Mouse (Mus musculus) liver, embryonic 11.5 days (tissue): ENCODE measurements around the gene Hs6st3. TPM values are rescaled to one million over a fixed set of nuclear protein-coding genes. Genes with fewer than 3 reads are reported as not detected.
A peak's percentile ranks its signal among the peaks of the same experiment; 100 is the strongest.
"Not testable (repeated sequence)": the region's sequence is repeated elsewhere in the genome, so short reads cannot be mapped to it uniquely, and the experiment has no call there.

Source experiments
- ATAC-seq: fragments of 200-750 bp; cut with Nextera tagmentation; replicated peaks from 2 replicates; pipeline ENCODE4 v1.8.0; 2017; ENCODE audit warnings: moderate number of reproducible peaks, mild to moderate bottlenecking, moderate TSS enrichment, moderate library complexity; ENCODE audit not compliant: low FRiP score
- DNase-seq: peaks from one replicate; pipeline ENCODE4 v3.0.0-alpha.2; 2017; ENCODE audit warnings: low spot score
- H3K27ac ChIP-seq: fragments of 300-500 bp; sonication (generic); 2 replicates; pipeline ENCODE4 v1.5.1; 2014; ENCODE audit warnings: mild to moderate bottlenecking, low read depth, low read length, control low read depth
- H3K27me3 ChIP-seq: fragments of 300-500 bp; sonication (generic); replicated peaks from 2 replicates; pipeline ENCODE4 v1.6.1; 2014; ENCODE audit warnings: low read length, mixed read lengths; ENCODE audit not compliant: control insufficient read depth, insufficient read depth
- H3K36me3 ChIP-seq: fragments of 300-500 bp; sonication (generic); 2 replicates; pipeline ENCODE4 v1.6.1; 2014; ENCODE audit warnings: mild to moderate bottlenecking, low read length, moderate library complexity, mixed read lengths; ENCODE audit not compliant: control insufficient read depth, insufficient read depth
- H3K4me1 ChIP-seq: fragments of 300-500 bp; sonication (generic); replicated peaks from 2 replicates; pipeline ENCODE4 v1.6.1; 2014; ENCODE audit warnings: low read length, mixed read lengths; ENCODE audit not compliant: control insufficient read depth, insufficient read depth
- H3K4me2 ChIP-seq: fragments of 300-500 bp; sonication (generic); 2 replicates; pipeline ENCODE4 v1.6.1; 2014; ENCODE audit warnings: mild to moderate bottlenecking, control low read depth, moderate library complexity
- H3K4me3 ChIP-seq: fragments of 300-500 bp; sonication (generic); 2 replicates; pipeline ENCODE4 v1.5.1; 2014; ENCODE audit warnings: low read depth, low read length, control low read depth
- H3K9ac ChIP-seq: fragments of 300-500 bp; sonication (generic); 2 replicates; pipeline ENCODE4 v1.6.1; 2014; ENCODE audit warnings: low read depth, low read length, control low read depth
- H3K9me3 ChIP-seq: fragments of 300-500 bp; sonication (generic); 2 replicates; pipeline ENCODE4 v1.6.1; 2016; ENCODE audit warnings: low read length, inconsistent platforms, mixed read lengths; ENCODE audit not compliant: control insufficient read depth
- WGBS: fragments of 180-500 bp; shearing (Covaris S2); extraction: QIAGEN DNeasy Blood & Tissue Kit; methylation state at CpG from one replicate; pipeline ENCODE4 v1.1.7; 2014; 5-methylcytosine and 5-hydroxymethylcytosine counted together
- polyA plus RNA-seq: library from polyadenylated mRNA; unstranded; fragments of >200 nt; fragmentation: Nextera tagmentation; extraction: Ambion mirVana; gene quantifications from 2 replicates; pipeline ENCODE4 v1.2.1, GENCODE M21; 2014

Gene Hs6st3
- polyA plus RNA-seq, 1 experiment from 2014 or later, result not detected

DNA sequence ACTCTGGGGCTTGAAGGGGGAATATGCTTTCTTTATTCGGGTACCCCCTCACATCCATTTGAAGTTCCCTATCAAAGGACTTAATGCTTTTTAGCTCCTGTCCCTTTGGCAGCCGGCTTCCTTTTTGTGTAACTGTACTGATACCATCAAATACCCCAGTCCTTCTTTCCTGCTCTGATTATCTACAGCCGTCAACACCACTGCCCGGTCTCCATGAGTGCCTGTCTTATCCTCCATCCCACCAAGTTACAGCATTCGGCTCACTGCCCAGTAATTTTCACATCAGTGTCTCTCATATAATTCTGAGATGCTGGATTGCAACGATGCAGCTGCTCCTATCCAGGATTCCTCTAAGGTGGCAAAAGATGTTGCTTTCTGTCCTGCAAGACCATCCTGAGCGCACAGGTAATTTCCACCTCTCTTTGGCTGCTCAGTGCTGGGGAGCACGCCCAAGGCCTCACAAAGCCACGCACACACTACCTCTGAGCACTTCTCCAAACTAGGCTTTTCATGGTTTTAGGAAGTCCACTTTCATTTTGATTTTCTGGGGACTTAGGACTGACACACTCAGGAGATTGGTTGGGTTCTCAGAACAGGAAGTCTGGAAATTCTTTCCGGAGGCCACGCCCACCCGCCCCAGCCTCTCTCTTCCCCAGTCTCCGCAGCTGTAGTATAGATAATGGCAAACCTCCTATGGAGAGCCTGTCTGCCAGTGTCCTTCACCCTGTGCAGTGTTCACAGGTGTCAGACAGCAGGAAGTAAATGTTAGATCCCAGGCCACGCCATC is 122.2 kb downstream of the Hs6st3 start:
- no peaks in the 10 kb centered on the region for H3K27me3 ChIP-seq
- no peak overlapping the region for H3K27ac ChIP-seq
- peak; percentile 74 for ATAC-seq
- 44% methylated on average over 14 of the region's 14 CpGs for WGBS
- no peaks in the 10 kb centered on the region for H3K4me1 ChIP-seq
- H3K36me3 ChIP-seq, result no peaks in the 10 kb centered on the region
- no peak overlapping the region for H3K9ac ChIP-seq
- H3K9me3 ChIP-seq, result no peaks in the 10 kb centered on the region
- no peak for DNase-seq
- H3K4me3 ChIP-seq, result no peak overlapping the region
- peak overlapping the region; percentile 23; the same call in 1 of the 2 replicates for H3K4me2 ChIP-seq

- DNase-seq (no peak), ATAC-seq (no peak)
- Histone ChIP-seq H3K27ac (no peak overlapping the region), H3K4me3 (no peak overlapping the region), H3K4me1 (no peaks in the 10 kb centered on the region), H3K4me2 (no peak overlapping the region), H3K27me3 (no peaks in the 10 kb centered on the region), H3K9me3 (no peaks in the 10 kb centered on the region), H3K36me3 (no peaks in the 10 kb centered on the region), H3K9ac (no peak overlapping the region)
- 74% methylated on average over 7 of the region's 7 CpGs for WGBS
Observed at GRCm38 (mm10) chr14:119266334-119266733, 128.2 kb downstream of the Hs6st3 start.

- Histone ChIP-seq H3K27ac (no peak overlapping the region), H3K9ac (no peak overlapping the region), H3K4me2 (no peak overlapping the region), H3K9me3 (no peaks in the 10 kb centered on the region), H3K27me3 (no peaks in the 10 kb centered on the region), H3K4me1 (no peaks in the 10 kb centered on the region), H3K4me3 (no peak overlapping the region), H3K36me3 (no peaks in the 10 kb centered on the region)
- 51% methylated on average over 7 of the region's 7 CpGs for WGBS
- DNase-seq (no peak), ATAC-seq (no peak)
Observed at GRCm38 (mm10) chr14:119273088-119273487, 134.9 kb downstream of the Hs6st3 start.

DNA sequence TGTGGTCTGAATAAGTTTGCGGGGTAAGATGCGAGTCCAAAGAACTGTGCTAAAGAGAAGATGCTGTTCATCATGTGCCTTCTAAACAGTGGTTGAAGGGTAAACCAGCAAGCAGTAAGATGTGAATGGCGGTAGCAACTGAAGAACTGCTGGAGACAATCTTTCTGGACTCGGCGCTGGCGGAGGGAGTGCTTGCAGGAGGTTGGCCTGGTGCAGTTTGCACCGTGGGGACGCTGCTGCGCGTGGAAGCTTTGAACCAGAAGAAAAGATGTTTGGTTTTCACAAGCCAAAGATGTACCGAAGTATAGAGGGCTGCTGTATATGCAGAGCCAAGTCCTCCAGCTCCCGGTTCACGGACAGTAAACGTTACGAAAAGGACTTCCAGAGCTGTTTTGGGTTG is 140.0 kb downstream of the Hs6st3 start:
- not testable (repeated sequence) for ATAC-seq, DNase-seq, H3K4me1 ChIP-seq, H3K4me3 ChIP-seq, H3K27ac ChIP-seq, H3K9ac ChIP-seq, H3K4me2 ChIP-seq, H3K36me3 ChIP-seq, H3K9me3 ChIP-seq, H3K27me3 ChIP-seq
- 89% methylated on average over 10 of the region's 15 CpGs for WGBS

GRCm38 (mm10) chr14:119283951-119284350 is 145.8 kb downstream of the Hs6st3 start:
- H3K36me3 ChIP-seq, result no peaks in the 10 kb centered on the region
- no peaks in the 10 kb centered on the region for H3K9me3 ChIP-seq
- H3K27ac ChIP-seq, result no peak overlapping the region
- no peaks in the 10 kb centered on the region for H3K4me1 ChIP-seq
- H3K4me2 ChIP-seq, result no peak overlapping the region
- no peak for DNase-seq
- H3K4me3 ChIP-seq, result no peak overlapping the region
- 76% methylated on average over 3 of the region's 3 CpGs for WGBS
- no peak overlapping the region for H3K9ac ChIP-seq
- ATAC-seq, result no peak
- no peaks in the 10 kb centered on the region for H3K27me3 ChIP-seq

- no peak overlapping the region for H3K4me2 ChIP-seq
- no peak overlapping the region for H3K9ac ChIP-seq
- H3K9me3 ChIP-seq, result no peaks in the 10 kb centered on the region
- DNase-seq, result no peak
- WGBS, result 20% methylated on average over 1 of the region's 1 CpGs
- H3K27me3 ChIP-seq, result no peaks in the 10 kb centered on the region
- H3K36me3 ChIP-seq, result no peaks in the 10 kb centered on the region
- no peak for ATAC-seq
- H3K27ac ChIP-seq, result no peak overlapping the region
- no peak overlapping the region for H3K4me3 ChIP-seq
- H3K4me1 ChIP-seq, result no peaks in the 10 kb centered on the region
Observed at GRCm38 (mm10) chr14:119289668-119290067, 151.5 kb downstream of the Hs6st3 start.

- no peak for DNase-seq
- Histone ChIP-seq H3K27me3 (no peaks in the 10 kb centered on the region), H3K4me3 (no peak overlapping the region), H3K9me3 (no peaks in the 10 kb centered on the region), H3K36me3 (no peaks in the 10 kb centered on the region), H3K4me1 (no peaks in the 10 kb centered on the region), H3K9ac (no peak overlapping the region), H3K27ac (no peak overlapping the region), H3K4me2 (no peak overlapping the region)
- no peak for ATAC-seq
- WGBS, result 78% methylated on average over 6 of the region's 6 CpGs
Observed at GRCm38 (mm10) chr14:119294071-119294470, 155.9 kb downstream of the Hs6st3 start.

- ATAC-seq (no peak), DNase-seq (no peak)
- H3K27ac ChIP-seq, result no peak overlapping the region
- no peaks in the 10 kb centered on the region for H3K36me3 ChIP-seq
- no peak overlapping the region for H3K9ac ChIP-seq
- no peaks in the 10 kb centered on the region for H3K9me3 ChIP-seq
- H3K4me3 ChIP-seq, result no peak overlapping the region
- H3K27me3 ChIP-seq, result no peaks in the 10 kb centered on the region
- WGBS, result 68% methylated on average over 3 of the region's 3 CpGs
- H3K4me2 ChIP-seq, result no peak overlapping the region
- no peaks in the 10 kb centered on the region for H3K4me1 ChIP-seq
Observed at GRCm38 (mm10) chr14:119306461-119306860, 168.3 kb downstream of the Hs6st3 start.

DNA sequence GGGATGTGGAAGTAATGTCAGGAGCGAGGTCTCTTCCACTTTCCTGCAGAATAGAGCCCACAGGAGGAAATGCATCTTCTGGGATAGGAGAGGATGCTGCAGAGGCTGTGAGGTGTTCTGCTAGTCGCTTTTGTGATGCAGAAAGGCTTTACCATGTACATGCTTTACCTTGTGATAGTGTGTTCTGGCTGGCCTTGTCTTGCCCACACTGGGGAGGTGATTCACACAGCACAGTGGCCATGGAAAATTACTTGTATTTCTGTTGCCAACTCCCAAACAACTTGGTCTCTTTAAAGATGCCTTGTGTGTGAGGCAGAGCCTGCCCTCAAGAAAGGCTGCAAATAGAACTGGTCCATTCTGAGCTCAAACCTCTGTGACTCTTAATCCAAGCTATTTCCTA is 180.2 kb downstream of the Hs6st3 start:
- H3K4me2 ChIP-seq, result no peak overlapping the region
- H3K4me1 ChIP-seq, result no peaks in the 10 kb centered on the region
- ATAC-seq, result no peak
- DNase-seq, result no peak
- H3K27ac ChIP-seq, result no peak overlapping the region
- H3K9me3 ChIP-seq, result no peaks in the 10 kb centered on the region
- no peaks in the 10 kb centered on the region for H3K36me3 ChIP-seq
- 71% methylated on average over 2 of the region's 2 CpGs for whole genome bisulfite sequencing
- H3K9ac ChIP-seq, result no peak overlapping the region
- H3K27me3 ChIP-seq, result no peaks in the 10 kb centered on the region
- H3K4me3 ChIP-seq, result no peak overlapping the region
